Mouse (Mus musculus) telencephalon, adult 2 months (tissue): ENCODE data around the gene Myt1l.

Experiments used
- DNase-seq: peaks from one replicate; pipeline ENCODE4 v3.0.0-alpha.2; 2011; ENCODE audit warnings: low read depth, low spot score

The Myt1l gene

DNA sequence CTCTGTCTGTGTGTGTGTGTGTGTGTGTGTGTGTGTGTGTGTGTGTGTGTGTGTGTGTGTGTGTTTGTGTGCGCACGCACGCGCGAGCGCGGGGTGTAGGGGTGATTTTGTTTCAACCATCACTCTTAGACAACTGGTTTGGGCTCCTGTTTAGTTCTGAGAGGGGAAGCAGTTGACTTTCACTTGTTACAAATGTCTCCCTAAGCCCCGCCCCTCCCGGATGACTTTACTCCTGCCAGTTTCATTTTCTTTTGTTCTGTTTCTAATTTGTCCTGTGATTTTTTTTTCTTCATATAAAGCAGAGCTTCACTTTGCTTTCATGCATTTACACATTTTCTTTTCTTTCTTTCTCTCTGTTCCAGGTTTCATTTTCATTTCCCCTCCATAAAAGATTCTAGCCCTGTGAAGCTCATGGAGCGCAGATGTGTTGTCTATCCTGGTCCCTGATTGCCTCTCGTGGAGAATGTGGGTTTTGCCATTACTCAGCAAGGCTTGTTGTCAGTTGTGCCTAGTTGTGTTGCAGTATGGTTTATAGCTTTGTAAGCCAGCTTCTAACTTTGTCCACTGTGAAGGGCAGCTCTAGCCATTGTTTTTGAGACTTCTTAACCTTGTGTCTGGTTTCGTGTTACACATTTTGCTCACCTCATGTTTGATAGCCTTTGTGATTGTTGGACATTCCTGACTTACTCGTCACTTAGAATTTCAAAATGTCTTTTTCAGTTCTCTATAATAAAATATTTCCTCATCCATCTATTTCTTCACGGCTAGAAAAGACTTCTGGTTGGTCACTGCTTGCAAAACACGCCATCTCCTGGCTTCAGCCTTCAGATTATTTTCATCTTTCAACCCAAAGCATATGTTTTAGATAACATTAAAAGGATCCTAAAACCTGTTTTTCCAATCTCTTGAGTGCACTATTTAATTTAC is 184.9 kb downstream of the Myt1l start:
- no peak for DNase-seq

DNA sequence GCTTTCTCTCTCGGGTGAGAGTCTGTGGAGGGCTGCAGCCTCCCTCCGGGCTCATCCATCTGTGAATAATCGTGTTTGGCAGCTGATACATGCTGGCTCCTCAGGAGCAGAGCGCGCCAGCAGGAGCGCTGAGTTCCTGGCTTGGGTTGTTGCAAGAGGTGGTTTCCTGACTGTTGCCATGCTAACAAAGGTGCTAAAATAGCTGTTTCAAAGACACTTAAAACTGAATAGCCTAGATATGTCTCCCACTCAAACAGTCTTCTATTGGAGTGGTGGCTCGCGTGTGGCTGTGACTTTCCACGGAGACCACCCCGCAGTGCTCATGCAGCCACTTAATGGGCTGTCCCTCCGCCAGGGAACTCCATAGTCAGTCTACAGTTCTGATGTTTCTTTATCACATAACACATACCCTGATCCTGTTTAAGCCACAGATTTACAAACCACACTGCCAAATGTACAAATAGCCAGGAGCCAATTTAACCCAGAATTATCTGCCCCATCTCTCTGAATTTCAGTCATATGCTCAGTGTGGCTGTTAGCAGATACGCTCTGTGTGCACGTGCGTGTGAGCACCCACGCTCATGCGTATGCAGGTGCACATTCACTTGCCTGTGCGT is 195.6 kb downstream of the Myt1l start:
- DNase-seq = peak; percentile 92

DNA sequence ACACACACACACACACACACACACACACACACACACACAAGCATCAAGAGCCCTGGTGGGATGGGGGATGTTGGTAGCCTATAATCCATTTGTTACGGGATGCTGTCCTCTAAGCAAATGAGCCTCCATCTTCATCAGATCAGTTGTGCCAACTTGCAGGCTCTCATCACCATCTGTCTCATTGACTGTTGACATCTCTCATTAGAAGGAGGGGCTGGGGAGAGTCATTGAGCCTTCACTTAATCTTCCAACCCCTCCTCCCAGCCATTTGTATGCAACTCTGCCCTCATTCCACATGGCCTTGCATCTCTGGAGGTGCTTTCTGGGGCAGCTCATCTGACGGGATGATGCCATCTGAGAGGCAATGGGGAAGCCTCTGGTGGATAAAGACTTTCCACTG is 200.1 kb downstream of the Myt1l start:
- no peak for DNase-seq

GRCm38 (mm10) chr12:29740346-29741025 is 212.3 kb downstream of the Myt1l start:
- peak; percentile 85 for DNase-seq

DNA sequence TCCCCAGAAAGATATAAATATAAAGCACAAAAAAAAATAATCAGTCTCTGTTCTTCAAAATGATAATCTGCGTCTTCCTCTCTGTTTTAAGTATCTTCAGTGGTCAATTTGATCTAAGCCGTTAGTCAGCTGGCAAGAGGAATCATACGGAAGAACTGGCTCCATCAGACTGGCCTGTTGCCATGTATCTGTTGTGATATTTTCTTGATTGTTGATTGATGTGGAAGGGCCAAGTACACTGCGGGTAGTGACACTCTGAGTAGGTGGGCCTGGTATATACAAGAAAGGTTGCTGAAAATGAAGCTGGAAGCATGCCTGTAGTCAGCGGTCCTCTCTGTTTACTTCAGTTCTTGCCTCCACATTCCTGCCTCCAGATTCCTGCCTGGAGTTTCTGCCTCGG is 213.0 kb downstream of the Myt1l start:
- no peak for DNase-seq

- DNase-seq = no peak
Measured at GRCm38 (mm10) chr12:29750604-29751128, 222.5 kb downstream of the Myt1l start.

- DNase-seq = no peak
Measured at GRCm38 (mm10) chr12:29755086-29755871, 227.1 kb downstream of the Myt1l start.

DNA sequence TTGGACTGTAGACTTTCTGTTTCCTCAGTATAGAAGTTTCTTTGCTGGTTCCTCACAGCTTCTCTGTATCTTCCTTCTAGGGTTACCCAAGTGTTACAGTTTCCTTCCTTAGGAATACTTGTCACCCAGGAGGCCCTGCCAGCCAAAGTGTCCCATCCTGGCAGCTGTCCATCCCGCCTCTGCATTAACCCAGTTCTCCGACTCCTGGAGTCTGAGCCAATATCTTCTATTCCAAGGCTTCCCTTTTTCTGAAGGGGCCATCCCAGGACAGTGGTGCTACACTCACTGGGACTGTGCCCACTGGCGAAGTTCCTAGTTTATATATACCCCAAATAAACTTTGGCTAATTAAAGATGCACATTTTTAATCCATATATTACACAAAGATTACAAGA is 227.7 kb downstream of the Myt1l start:
- DNase-seq = no peak

DNA sequence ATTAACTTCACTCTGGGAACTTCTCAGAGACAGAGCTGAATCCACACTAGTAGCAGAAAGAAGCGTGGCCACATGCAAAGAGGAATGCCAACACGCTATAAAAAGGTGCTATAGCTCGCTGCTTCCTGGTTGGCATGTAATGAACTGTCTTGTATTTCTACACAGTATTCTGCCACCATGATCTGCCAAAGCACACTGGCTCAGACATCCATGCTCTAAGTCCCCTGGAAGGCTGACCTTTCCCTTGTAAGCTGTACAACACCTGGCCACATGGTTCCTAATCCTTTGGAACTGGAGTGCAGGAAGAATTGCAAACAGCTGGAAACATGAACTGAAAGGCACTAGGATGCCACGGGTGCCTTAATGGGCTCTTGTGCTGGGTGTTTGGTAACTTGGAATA is 232.4 kb downstream of the Myt1l start:
- no peak for DNase-seq

DNA sequence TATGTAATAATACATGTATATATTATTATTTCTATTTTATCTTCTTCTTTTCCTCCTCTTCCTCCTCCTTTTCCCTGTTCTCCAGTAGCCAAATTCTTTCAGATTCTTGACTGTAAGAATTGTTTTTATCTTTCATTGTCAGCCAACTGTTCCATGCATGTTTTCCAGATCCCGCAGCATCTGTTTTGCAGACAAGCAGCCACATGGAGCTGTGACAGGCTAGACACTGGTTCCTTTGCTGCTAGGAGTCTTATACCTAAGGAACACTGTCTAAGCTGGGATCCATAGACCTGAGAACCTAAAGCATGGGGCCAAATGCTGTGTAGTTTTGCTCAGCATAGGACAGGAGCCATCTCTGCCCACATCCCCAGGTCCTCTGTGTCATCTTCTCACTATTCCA is 238.0 kb downstream of the Myt1l start:
- DNase-seq = no peak

DNA sequence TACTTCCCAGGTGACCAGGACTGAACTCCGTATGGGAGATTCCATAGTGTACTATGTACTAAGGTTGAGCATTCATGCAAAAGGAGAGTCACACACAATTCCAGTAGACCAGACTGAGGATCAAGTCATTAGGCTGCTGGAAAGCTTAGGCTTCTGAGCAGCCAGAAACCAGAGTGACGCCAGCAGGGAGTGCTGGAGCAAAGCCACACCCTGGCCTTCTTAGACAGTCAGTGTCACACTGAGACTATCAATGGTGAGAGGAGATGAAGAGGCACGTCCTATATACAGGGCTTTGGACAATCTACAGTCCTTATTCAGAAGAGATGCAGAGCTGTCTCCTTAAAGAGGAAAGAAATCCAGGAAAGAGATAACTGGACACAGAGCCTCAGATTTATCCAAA is 243.6 kb downstream of the Myt1l start:
- no peak for DNase-seq

DNA sequence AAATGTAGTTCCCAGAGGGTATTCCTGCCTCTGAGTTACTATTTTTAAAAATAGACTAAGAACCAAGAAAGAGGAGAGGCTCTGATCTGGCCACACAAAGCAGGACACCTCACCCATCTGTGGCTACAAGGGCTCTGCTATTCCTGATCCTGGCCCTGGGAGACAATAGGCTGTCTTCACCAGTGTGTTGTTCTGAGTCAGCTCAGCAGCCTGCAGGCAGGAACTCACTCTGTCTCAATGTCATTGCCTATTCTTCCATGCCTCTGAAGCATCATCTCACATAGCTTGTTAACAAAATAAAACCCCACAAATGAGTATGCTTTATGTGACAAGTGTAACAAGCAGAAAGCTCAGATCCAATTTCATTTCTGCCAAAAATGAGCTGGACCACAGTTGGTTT is 244.2 kb downstream of the Myt1l start:
- no peak for DNase-seq

GRCm38 (mm10) chr12:29778901-29779300 is 250.7 kb downstream of the Myt1l start:
- no peak for DNase-seq

- peak; percentile 93 for DNase-seq
Measured at GRCm38 (mm10) chr12:29789319-29790050, 261.3 kb downstream of the Myt1l start.

- no peak for DNase-seq
Measured at GRCm38 (mm10) chr12:29790051-29790386, 261.8 kb downstream of the Myt1l start.

GRCm38 (mm10) chr12:29792998-29793397 is 264.8 kb downstream of the Myt1l start:
- DNase-seq = no peak

- no peak for DNase-seq
Measured at GRCm38 (mm10) chr12:29795107-29795673, 267.0 kb downstream of the Myt1l start.

DNA sequence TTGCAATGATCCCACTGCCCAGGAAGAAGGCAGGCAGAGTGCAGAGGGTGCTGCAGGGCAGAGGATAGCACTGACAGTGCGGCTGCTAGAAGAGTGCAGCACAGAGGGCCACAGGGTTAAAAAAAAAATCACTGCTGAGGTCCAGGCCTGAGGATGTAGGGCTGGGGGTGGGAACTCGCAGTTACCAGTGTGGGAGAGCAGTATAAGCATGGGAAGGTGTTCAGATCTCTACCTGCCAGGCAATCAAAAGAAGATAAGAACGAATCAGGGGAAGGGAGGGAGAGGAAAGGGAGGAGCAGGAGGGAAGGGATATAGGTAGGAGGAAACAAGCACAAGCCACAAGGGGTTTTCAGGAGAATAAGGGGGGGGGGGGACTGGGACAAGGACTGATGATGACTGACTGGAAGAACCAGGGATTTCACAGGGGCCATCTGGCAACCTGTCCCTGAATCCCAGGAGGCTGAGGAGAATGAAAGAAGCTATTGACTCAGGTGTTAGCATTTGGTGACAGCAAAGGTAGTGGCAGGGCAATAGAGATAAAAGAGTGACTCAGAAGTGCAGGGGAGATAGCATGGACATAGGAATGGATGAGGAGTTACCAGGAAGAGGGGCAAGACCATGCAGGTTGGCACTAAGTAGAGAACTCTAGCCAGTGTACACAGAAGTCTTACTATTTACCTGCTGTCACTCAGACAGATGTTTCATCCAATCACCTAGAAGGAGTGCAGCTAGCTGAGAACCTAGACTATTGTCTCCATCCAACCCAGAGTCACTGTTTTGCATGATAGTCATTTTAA is 270.6 kb downstream of the Myt1l start:
- DNase-seq = no peak

DNA sequence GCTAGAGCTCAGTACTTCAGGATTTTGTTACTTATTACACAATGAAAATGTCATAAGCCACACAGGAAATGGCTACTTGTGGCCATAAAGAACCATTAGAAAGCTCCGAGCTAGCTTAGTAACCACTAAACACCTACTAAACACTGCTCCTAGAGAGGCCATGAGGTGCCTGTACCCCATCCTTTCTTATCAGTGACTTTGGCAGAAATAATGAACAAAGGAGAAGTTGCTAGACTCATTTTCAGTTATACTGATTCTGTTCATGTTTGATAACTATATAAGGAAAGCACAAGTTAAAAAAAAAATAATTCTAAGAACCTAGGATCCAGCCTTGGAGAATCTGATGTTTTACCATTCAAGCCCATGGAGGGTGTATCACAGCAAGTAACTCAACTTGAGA is 278.2 kb downstream of the Myt1l start:
- DNase-seq = no peak
